Mouse (Mus musculus): ENCODE measurements at regions not wholly inside any gene's neighbourhood (a gene's known extent, or its start where the extent isn't known, plus 50 kb on each side); places are given as distances from the start of the nearest gene placed in this dataset.

DNA sequence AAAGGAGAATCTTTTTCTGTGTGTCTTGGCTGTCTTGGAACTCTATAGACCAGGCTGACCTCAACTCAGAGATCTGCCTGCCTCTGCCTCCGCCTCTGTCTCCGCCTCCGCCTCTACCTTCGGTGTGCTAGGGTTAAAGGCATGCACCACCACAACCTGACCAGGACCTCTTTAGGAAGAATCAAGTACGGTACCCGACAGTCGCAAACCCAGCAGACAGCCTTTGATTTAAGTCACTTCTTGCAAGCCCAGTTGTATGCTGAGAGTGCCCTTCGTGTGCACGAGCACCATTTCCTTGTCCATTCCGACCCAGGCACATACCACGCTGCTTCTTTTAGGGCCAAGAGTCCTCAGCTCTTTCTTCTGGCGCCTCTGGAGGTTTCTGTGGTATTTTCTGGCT is 105.0 kb upstream of the Six3 start:
- Histone ChIP-seq H3K4me1 (replicated peaks) (0 out of 2 replicates have a peak, but pooled peaks cover 2% of the 10 kb centered on the region), H3K9me3 (no peaks in the 10 kb centered on the region), H3K27me3 (ENCODE audit: insufficient read depth, poor library complexity, severe bottlenecking) (no peaks in the 10 kb centered on the region), H3K36me3 (no peaks in the 10 kb centered on the region), H3K27ac (no peak overlapping the region), H3K4me3 (no peak overlapping the region)
- DNase-seq (ENCODE audit: low spot score) = no peak
- whole genome bisulfite sequencing = 91% methylated on average over 12 of the region's 12 CpGs

DNA sequence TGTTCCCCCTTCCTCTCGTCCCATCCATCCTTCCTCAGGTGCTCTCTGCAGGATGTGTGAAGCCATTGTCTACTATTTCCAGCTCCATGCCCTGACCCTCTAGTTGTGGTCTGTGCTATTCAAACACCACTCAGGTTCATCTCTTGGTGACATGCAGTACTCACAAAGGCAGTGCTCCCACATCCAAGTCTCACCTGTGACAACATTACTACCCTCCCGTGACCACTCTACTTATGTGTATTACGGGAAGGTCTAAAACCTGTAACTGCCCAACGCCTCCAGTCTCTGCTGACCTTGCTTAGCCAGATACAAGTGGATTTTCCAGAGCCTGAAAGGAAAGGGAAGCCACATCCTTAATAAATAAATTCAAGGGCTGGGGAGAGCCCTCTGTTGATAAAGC is 100.4 kb upstream of the Six3 start:
- H3K4me3 ChIP-seq = no peak overlapping the region
- H3K27me3 ChIP-seq (ENCODE audit: insufficient read depth, poor library complexity, severe bottlenecking) = peaks cover 3% of the 10 kb centered on the region; the same call in 1 of the 2 replicates
- no peaks in the 10 kb centered on the region for H3K36me3 ChIP-seq
- H3K4me1 ChIP-seq (replicated peaks) = 0 out of 2 replicates have a peak, but pooled peaks cover 4% of the 10 kb centered on the region
- H3K27ac ChIP-seq = no peak overlapping the region
- DNase-seq (ENCODE audit: low spot score) = no peak
- 95% methylated on average over 4 of the region's 4 CpGs for WGBS
- no peaks in the 10 kb centered on the region for H3K9me3 ChIP-seq

DNA sequence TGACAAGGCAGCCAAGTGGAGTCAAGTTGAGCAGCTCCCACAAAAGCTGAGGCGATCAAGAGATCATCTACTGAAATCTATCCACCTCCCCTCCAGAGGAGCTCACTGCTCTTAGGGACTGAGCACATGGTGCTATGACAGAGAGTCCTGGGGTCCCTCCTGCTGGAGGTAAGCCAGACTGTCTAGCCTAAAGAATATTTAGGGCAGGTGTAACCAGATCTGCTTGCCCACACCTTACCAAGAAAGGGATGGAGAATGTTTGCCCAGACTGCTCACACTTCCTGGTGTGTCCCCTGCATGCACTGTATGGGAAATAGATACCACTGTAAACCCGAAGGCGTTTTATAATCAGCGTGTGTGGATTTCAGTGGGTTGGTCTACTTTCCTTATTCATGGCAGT is 99.5 kb upstream of the Six3 start:
- peaks cover 3% of the 10 kb centered on the region; the same call in 1 of the 2 replicates for H3K27me3 ChIP-seq (ENCODE audit: insufficient read depth, poor library complexity, severe bottlenecking)
- WGBS = 88% methylated on average over 4 of the region's 4 CpGs
- H3K4me3 ChIP-seq = no peak overlapping the region
- no peak for DNase-seq (ENCODE audit: low spot score)
- H3K27ac ChIP-seq = no peak overlapping the region
- H3K36me3 ChIP-seq = no peaks in the 10 kb centered on the region
- no peaks in the 10 kb centered on the region for H3K9me3 ChIP-seq
- H3K4me1 ChIP-seq (replicated peaks) = 0 out of 2 replicates have a peak, but pooled peaks cover 4% of the 10 kb centered on the region

DNA sequence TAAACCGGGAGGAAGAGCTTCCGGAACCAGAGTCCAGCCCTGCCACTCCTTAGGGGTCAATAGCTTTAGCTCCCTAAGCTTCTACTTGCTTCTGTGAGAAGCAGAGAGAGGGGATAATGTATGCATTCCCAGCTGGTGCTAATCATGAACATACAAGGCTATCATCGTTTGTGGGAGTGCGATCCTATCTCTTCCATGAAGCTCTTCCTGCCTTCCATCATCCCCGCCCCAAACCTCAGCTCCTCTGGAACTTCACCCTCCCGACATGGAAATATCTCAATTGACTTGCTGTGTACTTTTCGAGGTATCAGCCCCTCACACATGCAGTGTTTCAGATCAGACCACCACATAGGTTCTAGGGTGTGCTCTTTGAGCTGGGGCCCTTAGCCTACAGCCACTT is 99.0 kb upstream of the Six3 start:
- H3K27me3 ChIP-seq (ENCODE audit: insufficient read depth, poor library complexity, severe bottlenecking) = peaks cover 3% of the 10 kb centered on the region; the same call in 1 of the 2 replicates
- no peak for DNase-seq (ENCODE audit: low spot score)
- H3K27ac ChIP-seq = no peak overlapping the region
- no peaks in the 10 kb centered on the region for H3K36me3 ChIP-seq
- H3K4me3 ChIP-seq = no peak overlapping the region
- H3K4me1 ChIP-seq (replicated peaks) = 0 out of 2 replicates have a peak, but pooled peaks cover 4% of the 10 kb centered on the region
- H3K9me3 ChIP-seq = no peaks in the 10 kb centered on the region
- WGBS = 79% methylated on average over 7 of the region's 7 CpGs

DNA sequence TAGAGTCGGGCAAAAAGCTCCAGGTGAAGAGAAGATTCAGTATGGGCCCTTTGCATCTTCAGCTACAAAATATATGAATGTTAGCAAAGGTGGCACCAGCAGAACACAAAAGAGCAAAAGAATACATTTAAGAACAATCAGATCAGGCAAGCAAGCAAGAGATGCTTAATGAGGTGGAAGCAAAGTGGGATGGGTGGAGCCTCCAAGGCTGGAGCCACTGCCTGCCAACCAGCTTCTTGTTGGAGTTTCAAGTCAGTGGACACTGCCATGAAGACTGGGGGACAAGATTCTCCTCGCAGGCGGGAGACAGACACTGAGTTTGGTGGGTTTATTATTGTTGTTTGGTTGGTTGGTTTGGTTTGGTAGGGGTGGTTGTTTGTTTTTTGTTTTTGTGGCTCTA is 96.1 kb upstream of the Six3 start:
- Histone ChIP-seq H3K36me3 (no peaks in the 10 kb centered on the region), H3K27ac (no peak overlapping the region), H3K4me3 (no peak overlapping the region), H3K9me3 (no peaks in the 10 kb centered on the region), H3K27me3 (ENCODE audit: insufficient read depth, poor library complexity, severe bottlenecking) (peaks cover 11% of the 10 kb centered on the region; the same call in 1 of the 2 replicates), H3K4me1 (replicated peaks) (peaks cover 4% of the 10 kb centered on the region; the same call in 1 of the 2 replicates)
- 80% methylated on average over 3 of the region's 3 CpGs for WGBS
- DNase-seq (ENCODE audit: low spot score) = no peak

DNA sequence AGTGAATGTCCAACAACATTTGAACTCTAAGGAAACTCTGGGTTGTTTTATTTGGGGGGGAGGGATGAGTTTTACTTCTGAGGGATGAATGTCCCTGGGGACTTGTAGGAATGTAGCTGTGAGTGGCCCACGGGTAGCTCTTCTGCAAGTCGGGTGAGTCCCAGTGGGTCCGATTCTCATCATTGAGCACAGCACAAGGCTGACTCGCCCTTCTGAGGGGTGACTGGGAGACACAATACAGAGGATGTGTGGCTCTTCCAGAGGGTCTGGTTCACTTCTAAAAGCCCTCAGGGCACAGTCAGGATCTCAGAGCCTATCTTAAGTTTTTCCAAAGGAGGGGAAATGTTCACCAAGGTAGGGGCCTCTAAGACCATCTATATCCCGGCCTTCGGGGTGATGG is 94.9 kb upstream of the Six3 start:
- Histone ChIP-seq H3K27me3 (ENCODE audit: insufficient read depth, poor library complexity, severe bottlenecking) (peaks cover 13% of the 10 kb centered on the region; the same call in 1 of the 2 replicates), H3K4me1 (replicated peaks) (peaks cover 4% of the 10 kb centered on the region; the same call in 1 of the 2 replicates), H3K9me3 (no peaks in the 10 kb centered on the region), H3K36me3 (no peaks in the 10 kb centered on the region), H3K27ac (no peak overlapping the region), H3K4me3 (no peak overlapping the region)
- DNase-seq (ENCODE audit: low spot score) = no peak
- 89% methylated on average over 6 of the region's 6 CpGs for WGBS

DNA sequence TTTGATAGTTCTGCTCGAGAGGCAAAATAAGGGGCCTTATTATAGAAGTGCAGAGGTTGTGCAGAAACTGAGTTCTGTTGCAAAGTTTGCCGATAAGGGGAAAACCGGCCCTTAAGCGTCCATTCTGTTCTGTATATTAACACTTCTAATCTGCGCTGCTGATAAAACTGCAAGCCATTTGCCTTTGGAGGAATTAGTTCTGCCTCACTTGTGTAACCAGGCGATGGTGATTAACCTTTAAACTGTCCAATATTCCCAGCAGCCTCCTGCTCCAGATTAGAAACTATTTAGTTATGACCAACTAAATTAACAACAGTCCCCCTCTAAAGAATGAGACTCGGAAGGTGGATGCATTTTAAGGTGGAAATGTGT is 86.1 kb upstream of the Six3 start:
- no peaks in the 10 kb centered on the region for H3K36me3 ChIP-seq
- H3K4me3 ChIP-seq = no peak overlapping the region
- H3K27ac ChIP-seq = no peak overlapping the region
- WGBS = 81% methylated on average over 7 of the region's 7 CpGs
- peaks cover 9% of the 10 kb centered on the region; the same call in 1 of the 2 replicates for H3K4me1 ChIP-seq (replicated peaks)
- no peak for DNase-seq (ENCODE audit: low spot score)
- no peaks in the 10 kb centered on the region for H3K9me3 ChIP-seq
- peaks cover 18% of the 10 kb centered on the region for H3K27me3 ChIP-seq (ENCODE audit: insufficient read depth, poor library complexity, severe bottlenecking)

DNA sequence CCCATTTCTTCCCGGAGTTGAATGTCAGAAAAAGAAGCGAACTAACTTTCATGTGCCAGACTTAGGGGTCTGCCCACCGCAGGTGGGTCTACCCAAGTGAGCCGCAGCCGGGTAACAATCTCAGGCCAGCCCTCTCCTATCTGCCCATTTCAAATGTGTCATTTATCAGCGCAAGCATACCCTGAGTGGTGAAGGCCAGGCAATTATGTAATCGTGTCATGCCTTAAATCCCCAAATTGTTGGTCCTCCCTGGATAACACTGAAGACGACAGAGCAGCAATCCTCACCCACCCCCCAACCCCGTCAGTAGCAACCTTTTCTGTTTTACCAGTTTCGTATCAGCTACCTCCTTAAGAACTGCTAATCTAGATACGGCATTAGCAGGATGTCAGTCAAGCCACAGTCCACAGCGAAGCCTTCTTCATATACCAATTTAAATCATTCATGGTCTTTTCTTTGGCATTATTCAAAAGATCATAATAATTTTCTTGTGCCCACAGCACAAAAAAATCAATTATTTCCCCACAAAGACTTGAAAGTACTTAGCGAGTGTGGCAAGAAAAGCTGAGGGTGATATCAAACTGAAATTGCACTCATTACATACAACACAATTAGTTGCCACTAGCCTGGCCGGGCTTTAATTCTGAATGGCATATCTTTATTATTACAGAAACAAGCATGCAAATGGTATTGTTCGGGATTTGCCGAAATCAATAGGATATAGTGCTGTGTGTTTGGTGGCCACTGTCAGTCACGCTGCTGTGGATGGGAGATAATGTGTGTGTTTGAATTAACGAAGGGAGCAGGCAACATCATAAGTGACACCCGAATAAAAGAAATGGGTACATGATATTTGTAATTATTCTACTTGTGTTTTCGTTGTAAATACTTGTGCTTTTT is 85.1 kb upstream of the Six3 start:
- Histone ChIP-seq H3K9me3 (no peaks in the 10 kb centered on the region), H3K4me1 (replicated peaks) (peaks cover 9% of the 10 kb centered on the region; the same call in 1 of the 2 replicates), H3K27me3 (ENCODE audit: insufficient read depth, poor library complexity, severe bottlenecking) (peaks cover 22% of the 10 kb centered on the region), H3K27ac (no peak overlapping the region), H3K36me3 (no peaks in the 10 kb centered on the region), H3K4me3 (no peak overlapping the region)
- WGBS = 72% methylated on average over 20 of the region's 20 CpGs
- DNase-seq (ENCODE audit: low spot score) = no peak

DNA sequence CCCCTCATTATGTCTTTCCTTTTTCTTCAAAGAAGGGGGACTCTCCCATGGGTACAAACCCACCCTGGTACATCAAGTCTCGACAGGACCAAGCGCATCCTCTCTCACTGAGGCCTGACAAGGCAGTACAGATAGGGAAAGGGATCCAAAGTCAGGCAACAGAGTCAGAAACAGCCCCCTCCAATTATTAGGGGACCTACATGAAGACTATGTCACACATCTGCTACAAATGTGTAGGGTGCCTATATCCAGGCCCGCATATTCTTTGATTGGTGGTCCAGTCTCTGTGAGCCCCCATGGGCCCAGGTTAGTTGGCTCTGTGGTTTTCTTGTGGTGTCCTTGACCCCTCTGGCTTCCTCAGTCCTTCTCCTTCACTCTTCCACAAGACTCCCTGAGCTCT is 77.1 kb upstream of the Six3 start:
- Histone ChIP-seq H3K4me3 (no peak overlapping the region), H3K4me1 (replicated peaks) (no peaks in the 10 kb centered on the region), H3K27ac (no peak overlapping the region), H3K9me3 (0 out of 2 replicates have a peak, but pooled peaks cover 5% of the 10 kb centered on the region), H3K36me3 (no peaks in the 10 kb centered on the region), H3K27me3 (ENCODE audit: insufficient read depth, poor library complexity, severe bottlenecking) (peaks cover 13% of the 10 kb centered on the region; the same call in 1 of the 2 replicates)
- no peak for DNase-seq (ENCODE audit: low spot score)
- 92% methylated on average over 3 of the region's 3 CpGs for WGBS

DNA sequence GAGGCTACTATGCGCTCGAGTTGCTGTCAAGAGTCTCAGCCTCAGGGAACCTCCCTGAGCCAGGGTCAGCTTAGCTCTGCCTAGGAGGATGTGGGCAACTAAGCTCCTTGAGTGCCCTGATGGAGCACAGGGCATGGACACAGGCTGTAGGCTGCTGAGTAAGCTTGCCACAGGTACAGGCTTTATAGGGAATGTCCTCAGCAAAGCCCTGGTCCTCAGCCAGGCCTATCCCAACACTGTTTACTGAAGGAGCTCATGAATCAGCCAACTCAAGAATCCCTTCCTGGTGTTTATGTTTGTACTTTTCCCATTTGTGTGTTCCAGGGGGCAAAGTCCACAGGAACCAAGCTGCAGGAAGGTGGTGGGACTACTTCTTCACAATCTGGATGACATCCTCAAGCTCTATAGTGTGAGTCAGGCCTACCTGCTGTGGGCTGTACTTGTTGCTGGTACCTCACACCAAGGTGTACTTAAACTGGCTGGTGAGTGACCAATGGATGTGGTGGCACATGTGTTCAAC is 72.1 kb upstream of the Six3 start:
- Histone ChIP-seq H3K9me3 (0 out of 2 replicates have a peak, but pooled peaks cover 5% of the 10 kb centered on the region), H3K27me3 (ENCODE audit: insufficient read depth, poor library complexity, severe bottlenecking) (no peaks in the 10 kb centered on the region), H3K4me1 (replicated peaks) (no peaks in the 10 kb centered on the region), H3K27ac (no peak overlapping the region), H3K36me3 (no peaks in the 10 kb centered on the region), H3K4me3 (no peak overlapping the region)
- DNase-seq (ENCODE audit: low spot score) = no peak
- 92% methylated on average over 2 of the region's 2 CpGs for WGBS

DNA sequence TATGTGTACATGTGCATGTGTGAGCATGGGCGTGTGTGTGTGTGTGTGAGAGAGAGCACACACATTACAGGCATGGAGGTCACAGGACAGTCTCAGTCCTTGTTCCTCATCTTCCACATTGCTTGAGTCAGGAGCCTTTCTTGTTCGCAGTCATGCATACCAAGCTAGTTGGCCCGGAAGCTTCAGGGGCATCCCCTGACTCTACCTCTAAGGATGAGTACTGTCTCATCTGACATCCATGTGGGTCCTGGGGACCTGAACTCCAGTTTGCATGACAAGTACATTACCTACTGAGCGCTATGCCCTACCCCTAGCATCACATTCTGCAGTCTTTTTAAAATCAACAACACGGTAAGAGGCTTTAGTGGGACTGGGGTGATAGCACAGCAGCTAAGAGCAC is 65.3 kb upstream of the Six3 start:
- peaks cover 10% of the 10 kb centered on the region; the same call in 1 of the 2 replicates for H3K27me3 ChIP-seq (ENCODE audit: insufficient read depth, poor library complexity, severe bottlenecking)
- 90% methylated on average over 5 of the region's 5 CpGs for WGBS

DNA sequence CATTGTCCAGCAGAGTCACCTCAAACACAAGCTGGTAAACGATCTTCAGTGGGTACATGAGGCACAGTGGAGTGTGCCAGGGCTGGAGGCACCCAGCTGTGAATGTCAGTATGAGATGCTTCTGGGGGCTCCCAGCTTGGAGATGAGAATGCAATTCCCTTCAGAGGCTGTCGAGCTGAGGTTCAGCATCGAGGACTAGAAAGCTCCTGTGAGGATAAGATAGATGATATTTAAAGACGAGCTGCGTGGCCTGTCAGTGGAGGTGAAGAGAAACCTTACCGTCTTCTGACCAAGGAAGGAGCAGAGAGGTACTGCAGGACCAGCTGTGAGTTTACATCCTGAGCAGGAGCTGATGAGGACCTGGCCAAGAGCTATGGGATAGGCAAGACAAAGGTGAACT is 52.4 kb upstream of the Six3 start:
- H3K4me3 ChIP-seq = no peak overlapping the region
- DNase-seq (ENCODE audit: low spot score) = no peak
- H3K36me3 ChIP-seq = no peaks in the 10 kb centered on the region
- 0 out of 2 replicates have a peak, but pooled peaks cover 7% of the 10 kb centered on the region for H3K9me3 ChIP-seq
- no peaks in the 10 kb centered on the region for H3K27me3 ChIP-seq (ENCODE audit: insufficient read depth, poor library complexity, severe bottlenecking)
- H3K27ac ChIP-seq = no peak overlapping the region
- H3K4me1 ChIP-seq (replicated peaks) = no peaks in the 10 kb centered on the region
- 85% methylated on average over 6 of the region's 6 CpGs for WGBS

More for the DNA sequence above, 65.3 kb upstream of the Six3 start:
- Histone ChIP-seq H3K4me1 (replicated peaks) (no peaks in the 10 kb centered on the region), H3K36me3 (no peaks in the 10 kb centered on the region), H3K27ac (no peak overlapping the region), H3K4me3 (no peak overlapping the region), H3K9me3 (no peaks in the 10 kb centered on the region)
- DNase-seq (ENCODE audit: low spot score) = no peak
